Mouse (Mus musculus): ENCODE measurements at regions not wholly inside any gene's neighbourhood (a gene's known extent, or its start where the extent isn't known, plus 50 kb on each side); places are given as distances from the start of the nearest gene placed in this dataset.

GRCm38 (mm10) chr3:9373896-9374295 lies 236.0 kb downstream of the Zfp704 start:
- no peak overlapping the region for H3K4me3 ChIP-seq (ENCODE audit: low read length)
- no peak overlapping the region for H3K4me2 ChIP-seq (ENCODE audit: low read depth, low read length)
- no peak overlapping the region for H3K9ac ChIP-seq (ENCODE audit: low read length)
- H3K36me3 ChIP-seq (ENCODE audit: control insufficient read depth, insufficient read depth): no peaks in the 10 kb centered on the region
- no peaks in the 10 kb centered on the region for H3K4me1 ChIP-seq (ENCODE audit: control insufficient read depth, insufficient read depth, low read length)
- no peaks in the 10 kb centered on the region for H3K27me3 ChIP-seq (ENCODE audit: control insufficient read depth, insufficient read depth, low read length)
- H3K9me3 ChIP-seq (replicated peaks; ENCODE audit: control insufficient read depth, low read length): peaks cover 11% of the 10 kb centered on the region
- no peak overlapping the region for H3K27ac ChIP-seq (ENCODE audit: low read length)
- ATAC-seq (replicated peaks; ENCODE audit: extremely low read depth, insufficient read depth, low FRiP score): no peak
- WGBS: 70% methylated on average over 1 of the region's 1 CpGs

GRCm38 (mm10) chr3:9370096-9370495 lies 239.8 kb downstream of the Zfp704 start:
- Histone ChIP-seq H3K4me3 (ENCODE audit: low read length) (no peak overlapping the region), H3K4me2 (ENCODE audit: low read depth, low read length) (no peak overlapping the region), H3K36me3 (ENCODE audit: control insufficient read depth, insufficient read depth) (no peaks in the 10 kb centered on the region), H3K9me3 (replicated peaks; ENCODE audit: control insufficient read depth, low read length) (peaks cover 8% of the 10 kb centered on the region), H3K9ac (ENCODE audit: low read length) (no peak overlapping the region), H3K4me1 (ENCODE audit: control insufficient read depth, insufficient read depth, low read length) (no peaks in the 10 kb centered on the region), H3K27me3 (ENCODE audit: control insufficient read depth, insufficient read depth, low read length) (no peaks in the 10 kb centered on the region), H3K27ac (ENCODE audit: low read length) (no peak overlapping the region)
- 82% methylated on average over 2 of the region's 2 CpGs for WGBS
- no peak for ATAC-seq (replicated peaks; ENCODE audit: extremely low read depth, insufficient read depth, low FRiP score)

- Histone ChIP-seq H3K9me3 (replicated peaks; ENCODE audit: control insufficient read depth, low read length) (peaks cover 8% of the 10 kb centered on the region), H3K27ac (ENCODE audit: low read length) (no peak overlapping the region), H3K27me3 (ENCODE audit: control insufficient read depth, insufficient read depth, low read length) (no peaks in the 10 kb centered on the region), H3K4me1 (ENCODE audit: control insufficient read depth, insufficient read depth, low read length) (no peaks in the 10 kb centered on the region), H3K36me3 (ENCODE audit: control insufficient read depth, insufficient read depth) (no peaks in the 10 kb centered on the region), H3K4me2 (ENCODE audit: low read depth, low read length) (no peak overlapping the region), H3K4me3 (ENCODE audit: low read length) (no peak overlapping the region), H3K9ac (ENCODE audit: low read length) (no peak overlapping the region)
- ATAC-seq (replicated peaks; ENCODE audit: extremely low read depth, insufficient read depth, low FRiP score): no peak
- WGBS: 68% methylated on average over 9 of the region's 9 CpGs
Observed at GRCm38 (mm10) chr3:9365791-9366190, 244.1 kb downstream of the Zfp704 start.

GRCm38 (mm10) chr3:9359186-9359585 lies 250.7 kb downstream of the Zfp704 start:
- no peak overlapping the region for H3K9ac ChIP-seq (ENCODE audit: low read length)
- no peak overlapping the region for H3K27ac ChIP-seq (ENCODE audit: low read length)
- H3K9me3 ChIP-seq (replicated peaks; ENCODE audit: control insufficient read depth, low read length): peaks cover 2% of the 10 kb centered on the region
- no peak for ATAC-seq (replicated peaks; ENCODE audit: extremely low read depth, insufficient read depth, low FRiP score)
- H3K27me3 ChIP-seq (ENCODE audit: control insufficient read depth, insufficient read depth, low read length): no peaks in the 10 kb centered on the region
- no peak overlapping the region for H3K4me2 ChIP-seq (ENCODE audit: low read depth, low read length)
- WGBS: 94% methylated on average over 8 of the region's 8 CpGs
- peaks cover 4% of the 10 kb centered on the region for H3K4me1 ChIP-seq (ENCODE audit: control insufficient read depth, insufficient read depth, low read length)
- no peaks in the 10 kb centered on the region for H3K36me3 ChIP-seq (ENCODE audit: control insufficient read depth, insufficient read depth)
- no peak overlapping the region for H3K4me3 ChIP-seq (ENCODE audit: low read length)

GRCm38 (mm10) chr3:9358111-9358510 lies 251.8 kb downstream of the Zfp704 start:
- Histone ChIP-seq H3K27me3 (ENCODE audit: control insufficient read depth, insufficient read depth, low read length) (no peaks in the 10 kb centered on the region), H3K4me2 (ENCODE audit: low read depth, low read length) (no peak overlapping the region), H3K36me3 (ENCODE audit: control insufficient read depth, insufficient read depth) (no peaks in the 10 kb centered on the region), H3K4me1 (ENCODE audit: control insufficient read depth, insufficient read depth, low read length) (peaks cover 4% of the 10 kb centered on the region), H3K4me3 (ENCODE audit: low read length) (no peak overlapping the region), H3K9me3 (replicated peaks; ENCODE audit: control insufficient read depth, low read length) (peaks cover 2% of the 10 kb centered on the region), H3K9ac (ENCODE audit: low read length) (no peak overlapping the region), H3K27ac (ENCODE audit: low read length) (no peak overlapping the region)
- 53% methylated on average over 12 of the region's 12 CpGs for WGBS
- no peak for ATAC-seq (replicated peaks; ENCODE audit: extremely low read depth, insufficient read depth, low FRiP score)

- 86% methylated on average over 2 of the region's 2 CpGs for WGBS
- H3K27ac ChIP-seq (ENCODE audit: low read length): no peak overlapping the region
- ATAC-seq (replicated peaks; ENCODE audit: extremely low read depth, insufficient read depth, low FRiP score): no peak
- H3K4me3 ChIP-seq (ENCODE audit: low read length): no peak overlapping the region
- no peaks in the 10 kb centered on the region for H3K36me3 ChIP-seq (ENCODE audit: control insufficient read depth, insufficient read depth)
- no peaks in the 10 kb centered on the region for H3K27me3 ChIP-seq (ENCODE audit: control insufficient read depth, insufficient read depth, low read length)
- peaks cover 4% of the 10 kb centered on the region for H3K4me1 ChIP-seq (ENCODE audit: control insufficient read depth, insufficient read depth, low read length)
- H3K9ac ChIP-seq (ENCODE audit: low read length): no peak overlapping the region
- H3K9me3 ChIP-seq (replicated peaks; ENCODE audit: control insufficient read depth, low read length): peaks cover 2% of the 10 kb centered on the region
- no peak overlapping the region for H3K4me2 ChIP-seq (ENCODE audit: low read depth, low read length)
Observed at GRCm38 (mm10) chr3:9357639-9358038, 252.2 kb downstream of the Zfp704 start.

- H3K27ac ChIP-seq (ENCODE audit: low read length): no peak overlapping the region
- no peak overlapping the region for H3K4me3 ChIP-seq (ENCODE audit: low read length)
- WGBS: 67% methylated on average over 4 of the region's 4 CpGs
- H3K4me1 ChIP-seq (ENCODE audit: control insufficient read depth, insufficient read depth, low read length): peaks cover 4% of the 10 kb centered on the region
- no peak overlapping the region for H3K9ac ChIP-seq (ENCODE audit: low read length)
- H3K9me3 ChIP-seq (replicated peaks; ENCODE audit: control insufficient read depth, low read length): peaks cover 2% of the 10 kb centered on the region
- ATAC-seq (replicated peaks; ENCODE audit: extremely low read depth, insufficient read depth, low FRiP score): no peak
- no peaks in the 10 kb centered on the region for H3K27me3 ChIP-seq (ENCODE audit: control insufficient read depth, insufficient read depth, low read length)
- no peaks in the 10 kb centered on the region for H3K36me3 ChIP-seq (ENCODE audit: control insufficient read depth, insufficient read depth)
- no peak overlapping the region for H3K4me2 ChIP-seq (ENCODE audit: low read depth, low read length)
Observed at GRCm38 (mm10) chr3:9355875-9356274, 254.0 kb downstream of the Zfp704 start.

GRCm38 (mm10) chr3:9354756-9355155 lies 255.1 kb downstream of the Zfp704 start:
- WGBS: 45% methylated on average over 11 of the region's 11 CpGs
- H3K27ac ChIP-seq (ENCODE audit: low read length): no peak overlapping the region
- no peak for ATAC-seq (replicated peaks; ENCODE audit: extremely low read depth, insufficient read depth, low FRiP score)

GRCm38 (mm10) chr3:9352251-9352650 lies 257.6 kb downstream of the Zfp704 start:
- H3K9me3 ChIP-seq (replicated peaks; ENCODE audit: control insufficient read depth, low read length): no peaks in the 10 kb centered on the region; the same call in 1 of the 2 replicates
- H3K4me2 ChIP-seq (ENCODE audit: low read depth, low read length): no peak overlapping the region
- H3K27ac ChIP-seq (ENCODE audit: low read length): no peak overlapping the region
- H3K27me3 ChIP-seq (ENCODE audit: control insufficient read depth, insufficient read depth, low read length): no peaks in the 10 kb centered on the region
- H3K9ac ChIP-seq (ENCODE audit: low read length): no peak overlapping the region
- H3K4me3 ChIP-seq (ENCODE audit: low read length): no peak overlapping the region
- no peak for ATAC-seq (replicated peaks; ENCODE audit: extremely low read depth, insufficient read depth, low FRiP score)
- H3K36me3 ChIP-seq (ENCODE audit: control insufficient read depth, insufficient read depth): no peaks in the 10 kb centered on the region
- 75% methylated on average over 7 of the region's 7 CpGs for WGBS
- peaks cover 7% of the 10 kb centered on the region for H3K4me1 ChIP-seq (ENCODE audit: control insufficient read depth, insufficient read depth, low read length)

More at GRCm38 (mm10) chr3:9354756-9355155, 255.1 kb downstream of the Zfp704 start:
- peaks cover 2% of the 10 kb centered on the region for H3K9me3 ChIP-seq (replicated peaks; ENCODE audit: control insufficient read depth, low read length)
- peaks cover 4% of the 10 kb centered on the region for H3K4me1 ChIP-seq (ENCODE audit: control insufficient read depth, insufficient read depth, low read length)
- no peak overlapping the region for H3K4me3 ChIP-seq (ENCODE audit: low read length)
- H3K36me3 ChIP-seq (ENCODE audit: control insufficient read depth, insufficient read depth): no peaks in the 10 kb centered on the region
- H3K4me2 ChIP-seq (ENCODE audit: low read depth, low read length): no peak overlapping the region
- no peak overlapping the region for H3K9ac ChIP-seq (ENCODE audit: low read length)
- no peaks in the 10 kb centered on the region for H3K27me3 ChIP-seq (ENCODE audit: control insufficient read depth, insufficient read depth, low read length)

- Histone ChIP-seq H3K9ac (ENCODE audit: low read length) (no peak overlapping the region), H3K27me3 (ENCODE audit: control insufficient read depth, insufficient read depth, low read length) (0 out of 2 replicates have a peak, but pooled peaks cover 2% of the 10 kb centered on the region), H3K9me3 (replicated peaks; ENCODE audit: control insufficient read depth, low read length) (no peaks in the 10 kb centered on the region), H3K4me3 (ENCODE audit: low read length) (no peak overlapping the region), H3K36me3 (ENCODE audit: control insufficient read depth, insufficient read depth) (no peaks in the 10 kb centered on the region), H3K4me1 (ENCODE audit: control insufficient read depth, insufficient read depth, low read length) (peaks cover 9% of the 10 kb centered on the region), H3K4me2 (ENCODE audit: low read depth, low read length) (no peak overlapping the region), H3K27ac (ENCODE audit: low read length) (no peak overlapping the region)
- 88% methylated on average over 4 of the region's 4 CpGs for WGBS
- no peak for ATAC-seq (replicated peaks; ENCODE audit: extremely low read depth, insufficient read depth, low FRiP score)
Observed at GRCm38 (mm10) chr3:9349822-9350221, 260.1 kb downstream of the Zfp704 start.

All from heart, embryonic 16.5 days (tissue).